20 mouse cellular contexts compared by ENCODE assay signal in genomic region chr3:95942749-95943148, GRCm38 (mm10). TPM values are rescaled to one million over a fixed set of nuclear protein-coding genes. Genes with fewer than 3 reads are reported as not detected.
DNase-seq lines count a peak whose midpoint lies in the region; ATAC-seq and TF ChIP-seq lines count a peak whose summit lies in the region.
"Had no signal": no experiment of that assay in that cellular context is flagged by ENCODE, and none has a peak within 500 bp of the region (broad histone marks: within the 10 kb centered on the region; RNA-seq: fewer than 3 reads in every experiment).

No protein-coding gene starts in this region.

- H3K79me2 ChIP-seq in MEL (ENCODE audit: control insufficient read depth, insufficient read depth, low read length, poor library complexity), result peaks cover 5% of the 10 kb centered on the region; the same call in 1 of the 2 replicates

- no peaks in the 10 kb centered on the region for H3K27me3 ChIP-seq in MEL (ENCODE audit: control insufficient read depth in 1 of 2, insufficient read depth in 2 of 2, low read length in 2 of 2)
- H3K27me3 ChIP-seq in kidney, postnatal 0 days (ENCODE audit: insufficient read depth, low read length), result no peaks in the 10 kb centered on the region
- H3K27me3 ChIP-seq: forebrain, embryonic 12.5 days; limb, embryonic 12.5 days had no signal

- H3K4me3 ChIP-seq in MEL (ENCODE audit: control insufficient read depth in 1 of 2, insufficient read depth in 1 of 2, low read depth in 2 of 2, low read length in 2 of 2), result no peak overlapping the region
- H3K4me3 ChIP-seq in kidney, postnatal 0 days (replicated peaks; ENCODE audit: low read depth, low read length), result no peak overlapping the region
- H3K4me3 ChIP-seq: forebrain, embryonic 12.5 days; limb, embryonic 12.5 days had no signal

- no peaks in the 10 kb centered on the region for H3K4me1 ChIP-seq in MEL (ENCODE audit: control insufficient read depth in 1 of 2, insufficient read depth in 2 of 2, low read length in 2 of 2)
- H3K4me1 ChIP-seq in kidney, postnatal 0 days (replicated peaks; ENCODE audit: insufficient read depth, low read length), result no peaks in the 10 kb centered on the region
- H3K4me1 ChIP-seq: forebrain, embryonic 12.5 days; limb, embryonic 12.5 days had no signal

- no peak; a peak in 1 of 4 replicates for TF ChIP-seq POLR2A in MEL (IDR thresholded peaks at IDR 0.05; ENCODE audit: control insufficient read depth in 1 of 2, insufficient read depth in 1 of 2, low read depth in 1 of 2, low read length in 2 of 2, poor library complexity in 1 of 2)

- TF ChIP-seq CTCF in MEL (IDR thresholded peaks at IDR 0.05 in 2 of 3, conservative IDR thresholded peaks at IDR 0.05 in 1 of 3; ENCODE audit: control insufficient read depth in 1 of 3, insufficient read depth in 1 of 3, low read depth in 2 of 3, low read length in 3 of 3, poor library complexity in 1 of 3, severe bottlenecking in 1 of 3), result no peak
- TF ChIP-seq CTCF in kidney, postnatal 0 days (IDR thresholded peaks at IDR 0.05; ENCODE audit: low read depth), result no peak

- no peak for TF ChIP-seq RAD21 in MEL (IDR thresholded peaks at IDR 0.05; ENCODE audit: low read depth, low read length)

- H3K4me2 ChIP-seq in kidney, postnatal 0 days (ENCODE audit: low read length), result no peak overlapping the region
- H3K4me2 ChIP-seq: forebrain, embryonic 12.5 days; hindbrain, embryonic 14.5 days; limb, embryonic 12.5 days; midbrain, embryonic 11.5 days had no signal

- H3K9ac ChIP-seq in MEL (ENCODE audit: control insufficient read depth, low read depth, low read length, poor library complexity, severe bottlenecking), result no peak overlapping the region
- H3K9ac ChIP-seq in kidney, postnatal 0 days (ENCODE audit: low read depth, low read length), result no peak overlapping the region
- H3K9ac ChIP-seq: forebrain, embryonic 12.5 days; hindbrain, embryonic 14.5 days; limb, embryonic 12.5 days had no signal

- no peak for TF ChIP-seq EP300 in MEL (IDR thresholded peaks at IDR 0.05; ENCODE audit: low read depth in 1 of 2, low read length in 2 of 2)

- DNase-seq in kidney, adult 11 months, result peak; percentile 22
- DNase-seq in kidney, postnatal 14 days, result no peak
- DNase-seq in 3T3-L1 (ENCODE audit: low read depth, low spot score), result peak; percentile 28
- no peak for DNase-seq in MEL (ENCODE audit: low read depth, low spot score)
- no peak for DNase-seq in kidney, postnatal 0 days (ENCODE audit: low spot score)
- DNase-seq in left cerebral cortex, adult 9 months (ENCODE audit: low spot score in 2 of 2), result no peak
- DNase-seq in cerebellum, postnatal 4 days (ENCODE audit: low spot score in 2 of 2), result no peak
- DNase-seq in embryo, embryonic 10 days (ENCODE audit: low spot score), result no peak
- DNase-seq: adrenal gland, postnatal 25 days; cerebellum, adult 18-20 months; gastrocnemius, postnatal 14 days; lung, postnatal 14 days; thymus, adult 2 months had no signal

- H3K36me3 ChIP-seq in MEL (ENCODE audit: control insufficient read depth in 1 of 2, insufficient read depth in 2 of 2, low read length in 2 of 2), result peaks cover 2 to 66% of the 10 kb centered on the region in 2 experiments; a peak in 3 of 4 replicates
- peaks cover 43% of the 10 kb centered on the region for H3K36me3 ChIP-seq in kidney, postnatal 0 days (ENCODE audit: insufficient read depth, low read length)

- WGBS in kidney, postnatal 0 days, result 72% methylated on average over 6 of the region's 6 CpGs

- H3K27ac ChIP-seq in MEL (ENCODE audit: control insufficient read depth, low read depth, low read length), result no peak overlapping the region
- H3K27ac ChIP-seq in kidney, postnatal 0 days, result 0 out of 2 replicates have a peak overlapping the region, but pooled peaks have one; percentile 19
- H3K27ac ChIP-seq: forebrain, embryonic 12.5 days; hindbrain, embryonic 14.5 days; limb, embryonic 12.5 days had no signal

- H3K9me3 ChIP-seq in MEL (replicated peaks; ENCODE audit: insufficient read depth, low read length), result no peaks in the 10 kb centered on the region
- H3K9me3 ChIP-seq in kidney, postnatal 0 days (replicated peaks; ENCODE audit: low read length), result no peaks in the 10 kb centered on the region
- H3K9me3 ChIP-seq: forebrain, embryonic 12.5 days; limb, embryonic 12.5 days had no signal

- peak; percentile 94 for ATAC-seq in kidney, postnatal 0 days (replicated peaks; ENCODE audit: low FRiP score, low read depth)
- ATAC-seq: intestine, postnatal 0 days had no signal

TF ChIP-seq in MEL, 35 proteins besides CTCF, POLR2A, EP300 and RAD21:
- 0 out of 2 replicates have a peak, but pooled peaks have one; percentile 6 for TF ChIP-seq TAL1 (IDR thresholded peaks at IDR 0.05; ENCODE audit: low read length)
- TF ChIP-seq USF2 (IDR thresholded peaks at IDR 0.05; ENCODE audit: borderline replicate concordance in 1 of 2, insufficient read depth in 1 of 2, low read depth in 1 of 2, low read length in 2 of 2), result no peak
- 0 out of 2 replicates have a peak, but pooled peaks have one; percentile 47 for TF ChIP-seq MAFK (IDR thresholded peaks at IDR 0.05; ENCODE audit: borderline replicate concordance, low read depth, low read length)

RNA-seq across cellular contexts. Expression of gene Anp32e, which starts 13.7 kb away (rescaled TPM):
- total RNA-seq in MEL (2012; rRNA removed), result 159 and 197 TPM in 2 replicates
- polyA plus RNA-seq in MEL (2012; ENCODE audit: insufficient read depth in 1 of 2, insufficient read length in 2 of 2, low read depth in 1 of 2, low replicate concordance in 2 of 2, missing spikeins in 1 of 2), result 100 to 1,000 TPM; 412 to 748 TPM
- polyA plus RNA-seq in kidney, postnatal 0 days (2015; fragmentation: Nextera tagmentation; extraction: Ambion mirVana), result 128 and 151 TPM in 2 replicates

RNA-seq across cellular contexts. Expression of gene Car14, which starts 38.3 kb away (rescaled TPM):
- total RNA-seq in MEL (2012; rRNA removed), result 0.15 TPM in 1 of 2 replicates, not detected in the other
- under 1 TPM in 1 of 2 experiments, not detected in 1; 0.38 TPM for polyA plus RNA-seq in MEL (2012; ENCODE audit: insufficient read depth in 1 of 2, insufficient read length in 2 of 2, low read depth in 1 of 2, low replicate concordance in 2 of 2, missing spikeins in 1 of 2)
- polyA plus RNA-seq in kidney, postnatal 0 days (2015; fragmentation: Nextera tagmentation; extraction: Ambion mirVana), result 12.9 and 15.2 TPM in 2 replicates
- total RNA-seq: neutrophil, adult 5-6 weeks had no signal
- polyA plus RNA-seq: C2C12 had no signal

RNA-seq across cellular contexts. Expression of gene Aph1a, which starts 49.0 kb away (rescaled TPM):
- 110 and 127 TPM in 2 replicates for total RNA-seq in MEL (2012; rRNA removed)
- 100 to 1,000 TPM in 1 of 2 experiments, not detected in 1; 170 TPM for polyA plus RNA-seq in MEL (2012; ENCODE audit: insufficient read depth in 1 of 2, insufficient read length in 2 of 2, low read depth in 1 of 2, low replicate concordance in 2 of 2, missing spikeins in 1 of 2)
- polyA plus RNA-seq in kidney, postnatal 0 days (2015; fragmentation: Nextera tagmentation; extraction: Ambion mirVana), result 48.7 and 55.5 TPM in 2 replicates

RNA-seq across cellular contexts. Expression of gene BC028528, which starts 50.9 kb away (rescaled TPM):
- 7.4 and 12.2 TPM in 2 replicates for total RNA-seq in MEL (2012; rRNA removed)
- 10 to 100 TPM in 1 of 2 experiments, not detected in 1; 13.6 TPM for polyA plus RNA-seq in MEL (2012; ENCODE audit: insufficient read depth in 1 of 2, insufficient read length in 2 of 2, low read depth in 1 of 2, low replicate concordance in 2 of 2, missing spikeins in 1 of 2)
- 24.0 and 27.1 TPM in 2 replicates for polyA plus RNA-seq in kidney, postnatal 0 days (2015; fragmentation: Nextera tagmentation; extraction: Ambion mirVana)

RNA-seq across cellular contexts. Expression of gene Plekho1, which starts 53.1 kb away (rescaled TPM):
- 4.2 and 6.4 TPM in 2 replicates for total RNA-seq in MEL (2012; rRNA removed)
- 10 to 100 TPM in 1 of 2 experiments, not detected in 1; 19.2 TPM for polyA plus RNA-seq in MEL (2012; ENCODE audit: insufficient read depth in 1 of 2, insufficient read length in 2 of 2, low read depth in 1 of 2, low replicate concordance in 2 of 2, missing spikeins in 1 of 2)
- polyA plus RNA-seq in kidney, postnatal 0 days (2015; fragmentation: Nextera tagmentation; extraction: Ambion mirVana), result 41.5 and 42.5 TPM in 2 replicates

Comparison
In these comparisons a context has a peak if more than half of its experiments do, and no peak if none do; other contexts are left out.
1. DNase-seq: peak in kidney, adult 11 months (single experiment) and 3T3-L1 (single experiment); none in kidney, postnatal 14 days (single experiment), MEL (single experiment), kidney, postnatal 0 days (single experiment), left cerebral cortex, adult 9 months (0 of 2), cerebellum, postnatal 4 days (0 of 2) and embryo, embryonic 10 days (single experiment).
2. RNA of gene Car14, which starts 38.3 kb away (polyA plus RNA-seq): 12.9 to 15.2 TPM in kidney, postnatal 0 days; 0.38 TPM in MEL; every median in the first group is over 10 times any median in the second.